Mouse (Mus musculus) lung, postnatal 0 days (tissue): ENCODE measurements around the gene Nup133.

Experiments used
- CTCF ChIP-seq: IDR thresholded peaks from 2 replicates; pipeline ENCODE4 v1.5.1; 2016; ENCODE audit warnings: antibody characterized with exemption, mild to moderate bottlenecking
- EP300 ChIP-seq: IDR thresholded peaks from 2 replicates; pipeline ENCODE4 v1.6.1; 2016; ENCODE audit warnings: antibody characterized with exemption, mild to moderate bottlenecking, control low read depth

DNA sequence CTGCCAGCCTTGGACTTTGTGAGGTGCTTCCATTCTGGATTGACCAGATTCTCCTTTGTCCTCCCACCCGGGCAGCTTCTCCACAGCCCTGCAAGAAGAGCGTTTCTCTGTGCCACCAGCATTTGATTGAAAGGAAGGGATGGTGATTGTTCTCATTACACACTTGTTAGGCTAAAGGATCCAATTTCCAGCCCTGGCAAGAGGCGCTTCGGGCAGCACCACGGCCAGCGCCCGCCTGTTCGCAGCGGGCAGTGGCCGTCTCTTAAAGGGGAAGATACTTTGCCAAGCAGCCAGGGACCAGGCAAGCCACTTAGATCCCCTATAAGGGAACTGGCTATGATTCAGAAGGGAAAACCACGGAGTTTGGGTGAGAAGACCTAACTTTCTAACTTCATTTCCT, 57.8 kb downstream of the Nup133 start:
- TF ChIP-seq EP300 (no peak), CTCF (no peak)
